Mouse (Mus musculus): ENCODE measurements around the gene Socs5. TPM values are rescaled to one million over a fixed set of nuclear protein-coding genes. Genes with fewer than 3 reads are reported as not detected.

Gene Socs5
- polyA plus RNA-seq, 1 experiment from 2014 or later: 8.7 TPM

- Histone ChIP-seq H3K27ac (ENCODE audit: low read length) (no peak overlapping the region), H3K36me3 (ENCODE audit: control insufficient read depth, insufficient read depth, low read length) (no peaks in the 10 kb centered on the region), H3K27me3 (ENCODE audit: control insufficient read depth, insufficient read depth, low read length) (no peaks in the 10 kb centered on the region), H3K4me1 (ENCODE audit: control insufficient read depth, insufficient read depth, low read length) (0 out of 2 replicates have a peak, but pooled peaks cover 3% of the 10 kb centered on the region), H3K4me2 (ENCODE audit: low read depth, low read length) (no peak overlapping the region), H3K4me3 (replicated peaks; ENCODE audit: low read length) (no peak overlapping the region), H3K9ac (ENCODE audit: low read length) (no peak overlapping the region), H3K9me3 (replicated peaks; ENCODE audit: control insufficient read depth, low read length) (no peaks in the 10 kb centered on the region)
- 74% methylated on average over 8 of the region's 8 CpGs for WGBS
- ATAC-seq (ENCODE audit: insufficient read depth, low FRiP score): no peak
Measured at GRCm38 (mm10) chr17:87146415-87147021, 39.0 kb downstream of the Socs5 start.

DNA sequence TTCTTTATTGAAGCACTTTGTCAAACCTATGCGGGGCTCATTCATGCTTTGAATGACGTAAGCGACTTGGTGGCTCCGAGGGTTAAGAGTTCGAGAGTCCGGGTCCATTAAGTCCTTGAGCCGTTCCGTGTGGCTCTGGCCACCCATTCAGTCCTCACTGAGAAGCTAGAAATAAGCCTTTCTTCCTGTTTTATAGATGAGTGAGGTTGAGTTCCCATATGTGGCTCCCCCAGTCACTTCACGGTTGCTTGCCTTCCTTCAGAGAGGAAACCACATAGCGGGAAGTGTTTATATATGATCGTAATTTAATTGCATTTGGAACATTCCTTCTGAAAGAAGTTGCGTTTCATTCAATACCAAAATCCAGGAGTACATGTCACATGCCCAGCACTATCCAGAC, 42.3 kb downstream of the Socs5 start:
- Histone ChIP-seq H3K4me1 (ENCODE audit: control insufficient read depth, insufficient read depth, low read length) (no peaks in the 10 kb centered on the region; the same call in 1 of the 2 replicates), H3K36me3 (ENCODE audit: control insufficient read depth, insufficient read depth, low read length) (no peaks in the 10 kb centered on the region), H3K27ac (ENCODE audit: low read length) (no peak overlapping the region), H3K4me3 (replicated peaks; ENCODE audit: low read length) (no peak overlapping the region), H3K4me2 (ENCODE audit: low read depth, low read length) (no peak overlapping the region), H3K27me3 (ENCODE audit: control insufficient read depth, insufficient read depth, low read length) (no peaks in the 10 kb centered on the region), H3K9me3 (replicated peaks; ENCODE audit: control insufficient read depth, low read length) (no peaks in the 10 kb centered on the region), H3K9ac (ENCODE audit: low read length) (no peak overlapping the region)
- 69% methylated on average over 12 of the region's 12 CpGs for WGBS
- ATAC-seq (ENCODE audit: insufficient read depth, low FRiP score): no peak

GRCm38 (mm10) chr17:87152984-87153383, 45.5 kb downstream of the Socs5 start:
- 43% methylated on average over 5 of the region's 5 CpGs for WGBS
- no peak for ATAC-seq (ENCODE audit: insufficient read depth, low FRiP score)
- no peak overlapping the region for H3K9ac ChIP-seq (ENCODE audit: low read length)
- H3K4me1 ChIP-seq (ENCODE audit: control insufficient read depth, insufficient read depth, low read length): peaks cover 2% of the 10 kb centered on the region; the same call in 1 of the 2 replicates
- H3K36me3 ChIP-seq (ENCODE audit: control insufficient read depth, insufficient read depth, low read length): no peaks in the 10 kb centered on the region
- H3K9me3 ChIP-seq (replicated peaks; ENCODE audit: control insufficient read depth, low read length): no peaks in the 10 kb centered on the region
- H3K4me2 ChIP-seq (ENCODE audit: low read depth, low read length): no peak overlapping the region
- H3K27me3 ChIP-seq (ENCODE audit: control insufficient read depth, insufficient read depth, low read length): no peaks in the 10 kb centered on the region
- no peak overlapping the region for H3K27ac ChIP-seq (ENCODE audit: low read length)
- no peak overlapping the region for H3K4me3 ChIP-seq (replicated peaks; ENCODE audit: low read length)

DNA sequence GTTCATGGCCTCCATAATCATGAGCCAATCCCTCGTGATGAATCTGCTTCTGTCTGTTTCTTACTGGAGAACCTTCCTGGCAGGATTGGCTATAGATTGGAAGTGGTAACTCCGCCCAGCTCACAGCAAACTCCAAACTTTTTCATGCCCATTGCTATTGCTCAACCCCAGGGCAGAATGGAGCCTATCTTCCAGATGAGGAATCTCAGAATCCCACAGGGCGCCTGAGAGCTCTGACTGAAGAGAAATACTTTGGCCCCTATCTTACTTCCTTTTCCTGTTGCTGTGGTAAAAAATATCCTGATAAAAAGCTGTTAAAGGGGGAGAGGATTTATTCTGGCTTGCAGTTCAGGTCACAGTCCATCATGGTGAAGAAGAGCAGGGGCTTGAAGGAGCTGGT, 48.2 kb downstream of the Socs5 start:
- H3K27me3 ChIP-seq (ENCODE audit: control insufficient read depth, insufficient read depth, low read length): no peaks in the 10 kb centered on the region
- no peak overlapping the region for H3K4me2 ChIP-seq (ENCODE audit: low read depth, low read length)
- H3K9ac ChIP-seq (ENCODE audit: low read length): no peak overlapping the region
- no peak for ATAC-seq (ENCODE audit: insufficient read depth, low FRiP score)
- H3K36me3 ChIP-seq (ENCODE audit: control insufficient read depth, insufficient read depth, low read length): no peaks in the 10 kb centered on the region
- H3K4me1 ChIP-seq (ENCODE audit: control insufficient read depth, insufficient read depth, low read length): peaks cover 2% of the 10 kb centered on the region; the same call in 1 of the 2 replicates
- 61% methylated on average over 3 of the region's 3 CpGs for WGBS
- no peaks in the 10 kb centered on the region for H3K9me3 ChIP-seq (replicated peaks; ENCODE audit: control insufficient read depth, low read length)
- no peak overlapping the region for H3K27ac ChIP-seq (ENCODE audit: low read length)
- H3K4me3 ChIP-seq (replicated peaks; ENCODE audit: low read length): no peak overlapping the region

DNA sequence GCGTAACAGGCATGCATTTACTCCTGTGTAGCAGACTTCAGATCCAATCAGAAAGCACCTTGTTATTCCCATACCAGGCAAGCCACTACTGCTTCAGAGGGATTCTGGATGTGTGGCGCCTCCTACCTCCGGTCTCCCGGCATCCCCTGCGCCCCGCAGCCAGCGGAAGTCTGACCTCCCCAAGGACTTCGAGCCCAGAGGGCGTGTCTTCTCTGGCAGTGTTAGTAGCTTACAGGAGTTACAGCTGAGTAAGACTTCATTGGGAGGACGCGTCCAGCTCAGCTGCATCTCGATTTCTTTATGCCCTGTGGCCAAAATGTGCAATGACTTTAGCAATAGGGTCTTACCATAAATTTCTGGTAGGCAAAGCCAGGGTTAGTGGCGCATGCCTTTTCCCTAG, 50.3 kb downstream of the Socs5 start:
- H3K9me3 ChIP-seq (replicated peaks; ENCODE audit: control insufficient read depth, low read length): no peaks in the 10 kb centered on the region
- no peak overlapping the region for H3K27ac ChIP-seq (ENCODE audit: low read length)
- H3K9ac ChIP-seq (ENCODE audit: low read length): no peak overlapping the region
- WGBS: 66% methylated on average over 13 of the region's 13 CpGs
- peaks cover 2% of the 10 kb centered on the region; the same call in 1 of the 2 replicates for H3K4me1 ChIP-seq (ENCODE audit: control insufficient read depth, insufficient read depth, low read length)
- no peaks in the 10 kb centered on the region for H3K27me3 ChIP-seq (ENCODE audit: control insufficient read depth, insufficient read depth, low read length)
- no peak overlapping the region for H3K4me3 ChIP-seq (replicated peaks; ENCODE audit: low read length)
- H3K36me3 ChIP-seq (ENCODE audit: control insufficient read depth, insufficient read depth, low read length): no peaks in the 10 kb centered on the region
- ATAC-seq (ENCODE audit: insufficient read depth, low FRiP score): peak; percentile 74; the same call in 1 of the 2 replicates
- peak overlapping the region; percentile 3; the same call in 1 of the 2 replicates for H3K4me2 ChIP-seq (ENCODE audit: low read depth, low read length)

DNA sequence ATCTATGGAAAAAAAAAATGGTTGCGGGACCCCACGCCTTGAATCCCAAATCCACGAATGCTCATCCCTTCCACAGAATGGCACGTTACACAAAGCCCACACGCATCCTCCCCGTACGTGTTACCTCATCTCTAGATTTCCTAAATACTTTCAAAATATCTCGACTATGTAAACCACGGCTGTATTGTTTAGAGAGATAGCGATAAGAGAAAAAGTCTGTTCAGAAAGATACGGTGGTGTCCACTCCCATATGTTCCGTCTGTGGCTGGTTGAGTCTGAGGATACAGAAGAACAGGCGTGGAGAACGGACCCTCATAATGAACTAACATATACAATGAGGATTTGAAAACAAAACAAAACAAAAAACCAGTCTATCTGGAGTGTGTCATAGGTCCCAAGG, 51.1 kb downstream of the Socs5 start:
- H3K27ac ChIP-seq (ENCODE audit: low read length): no peak overlapping the region
- no peaks in the 10 kb centered on the region for H3K27me3 ChIP-seq (ENCODE audit: control insufficient read depth, insufficient read depth, low read length)
- H3K9ac ChIP-seq (ENCODE audit: low read length): no peak overlapping the region
- no peaks in the 10 kb centered on the region for H3K9me3 ChIP-seq (replicated peaks; ENCODE audit: control insufficient read depth, low read length)
- WGBS: 76% methylated on average over 14 of the region's 14 CpGs
- no peak overlapping the region for H3K4me3 ChIP-seq (replicated peaks; ENCODE audit: low read length)
- ATAC-seq (ENCODE audit: insufficient read depth, low FRiP score): no peak
- no peaks in the 10 kb centered on the region for H3K36me3 ChIP-seq (ENCODE audit: control insufficient read depth, insufficient read depth, low read length)
- no peak overlapping the region for H3K4me2 ChIP-seq (ENCODE audit: low read depth, low read length)
- H3K4me1 ChIP-seq (ENCODE audit: control insufficient read depth, insufficient read depth, low read length): 0 out of 2 replicates have a peak, but pooled peaks cover 2% of the 10 kb centered on the region

DNA sequence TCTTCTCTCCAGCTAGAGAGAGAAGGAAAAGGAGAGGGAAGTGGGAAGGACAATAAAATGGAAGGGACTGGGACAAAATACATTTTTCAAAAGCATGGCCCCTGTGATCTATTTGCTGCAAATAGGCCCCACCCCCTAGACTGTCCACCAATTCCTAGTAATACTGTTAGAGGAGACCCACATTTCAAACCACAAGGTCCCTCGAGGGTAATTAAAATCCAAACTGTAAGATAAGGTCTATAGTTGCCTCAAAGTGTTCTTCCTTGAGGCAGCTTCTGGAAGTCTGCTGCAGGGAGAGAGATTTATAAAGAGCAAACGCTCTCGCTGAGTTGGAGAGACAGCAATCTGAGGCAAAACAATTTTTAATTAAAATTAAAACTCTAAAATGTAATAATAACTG, 52.8 kb downstream of the Socs5 start:
- H3K4me3 ChIP-seq (replicated peaks; ENCODE audit: low read length): no peak overlapping the region
- whole genome bisulfite sequencing: 79% methylated on average over 3 of the region's 3 CpGs
- H3K4me2 ChIP-seq (ENCODE audit: low read depth, low read length): no peak overlapping the region
- H3K36me3 ChIP-seq (ENCODE audit: control insufficient read depth, insufficient read depth, low read length): no peaks in the 10 kb centered on the region
- ATAC-seq (ENCODE audit: insufficient read depth, low FRiP score): no peak
- 0 out of 2 replicates have a peak, but pooled peaks cover 2% of the 10 kb centered on the region for H3K4me1 ChIP-seq (ENCODE audit: control insufficient read depth, insufficient read depth, low read length)
- H3K9ac ChIP-seq (ENCODE audit: low read length): no peak overlapping the region
- no peak overlapping the region for H3K27ac ChIP-seq (ENCODE audit: low read length)
- no peaks in the 10 kb centered on the region for H3K27me3 ChIP-seq (ENCODE audit: control insufficient read depth, insufficient read depth, low read length)
- no peaks in the 10 kb centered on the region for H3K9me3 ChIP-seq (replicated peaks; ENCODE audit: control insufficient read depth, low read length)

GRCm38 (mm10) chr17:87164312-87164922, 56.9 kb downstream of the Socs5 start:
- Histone ChIP-seq H3K4me2 (ENCODE audit: low read depth, low read length) (no peak overlapping the region), H3K9ac (ENCODE audit: low read length) (no peak overlapping the region), H3K9me3 (replicated peaks; ENCODE audit: control insufficient read depth, low read length) (no peaks in the 10 kb centered on the region), H3K4me1 (ENCODE audit: control insufficient read depth, insufficient read depth, low read length) (no peaks in the 10 kb centered on the region), H3K27me3 (ENCODE audit: control insufficient read depth, insufficient read depth, low read length) (no peaks in the 10 kb centered on the region), H3K36me3 (ENCODE audit: control insufficient read depth, insufficient read depth, low read length) (no peaks in the 10 kb centered on the region), H3K4me3 (replicated peaks; ENCODE audit: low read length) (no peak overlapping the region), H3K27ac (ENCODE audit: low read length) (no peak overlapping the region)
- no peak for ATAC-seq (ENCODE audit: insufficient read depth, low FRiP score)
- WGBS: 80% methylated on average over 7 of the region's 7 CpGs

DNA sequence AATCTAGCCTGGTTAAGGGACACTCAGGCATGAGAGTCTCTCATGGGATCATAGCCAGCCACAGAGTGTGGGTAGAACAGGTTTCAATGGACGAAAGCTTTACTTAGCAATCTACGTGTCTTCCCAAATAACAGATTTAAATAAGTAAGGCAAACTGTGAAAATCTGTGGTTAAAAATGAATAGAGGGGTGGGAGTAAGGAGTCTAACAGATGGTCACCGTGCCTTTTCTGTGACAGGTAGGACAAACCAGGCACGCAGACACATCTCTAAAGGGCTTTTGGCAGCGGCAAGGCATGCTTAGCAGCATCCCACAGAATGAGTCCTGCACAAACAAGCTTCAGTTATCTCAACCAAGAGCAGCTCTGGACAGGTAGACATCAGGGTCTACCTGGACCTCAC, 59.9 kb downstream of the Socs5 start:
- Histone ChIP-seq H3K9ac (ENCODE audit: low read length) (no peak overlapping the region), H3K36me3 (ENCODE audit: control insufficient read depth, insufficient read depth, low read length) (no peaks in the 10 kb centered on the region), H3K27ac (ENCODE audit: low read length) (no peak overlapping the region), H3K4me1 (ENCODE audit: control insufficient read depth, insufficient read depth, low read length) (no peaks in the 10 kb centered on the region), H3K4me3 (replicated peaks; ENCODE audit: low read length) (no peak overlapping the region), H3K27me3 (ENCODE audit: control insufficient read depth, insufficient read depth, low read length) (no peaks in the 10 kb centered on the region), H3K4me2 (ENCODE audit: low read depth, low read length) (no peak overlapping the region), H3K9me3 (replicated peaks; ENCODE audit: control insufficient read depth, low read length) (no peaks in the 10 kb centered on the region)
- 93% methylated on average over 5 of the region's 5 CpGs for WGBS
- ATAC-seq (ENCODE audit: insufficient read depth, low FRiP score): no peak

All from stomach, embryonic 16.5 days (tissue).